Mouse (Mus musculus): Measurements from ENCODE around the gene Il17rd.

Gene Il17rd

DNA sequence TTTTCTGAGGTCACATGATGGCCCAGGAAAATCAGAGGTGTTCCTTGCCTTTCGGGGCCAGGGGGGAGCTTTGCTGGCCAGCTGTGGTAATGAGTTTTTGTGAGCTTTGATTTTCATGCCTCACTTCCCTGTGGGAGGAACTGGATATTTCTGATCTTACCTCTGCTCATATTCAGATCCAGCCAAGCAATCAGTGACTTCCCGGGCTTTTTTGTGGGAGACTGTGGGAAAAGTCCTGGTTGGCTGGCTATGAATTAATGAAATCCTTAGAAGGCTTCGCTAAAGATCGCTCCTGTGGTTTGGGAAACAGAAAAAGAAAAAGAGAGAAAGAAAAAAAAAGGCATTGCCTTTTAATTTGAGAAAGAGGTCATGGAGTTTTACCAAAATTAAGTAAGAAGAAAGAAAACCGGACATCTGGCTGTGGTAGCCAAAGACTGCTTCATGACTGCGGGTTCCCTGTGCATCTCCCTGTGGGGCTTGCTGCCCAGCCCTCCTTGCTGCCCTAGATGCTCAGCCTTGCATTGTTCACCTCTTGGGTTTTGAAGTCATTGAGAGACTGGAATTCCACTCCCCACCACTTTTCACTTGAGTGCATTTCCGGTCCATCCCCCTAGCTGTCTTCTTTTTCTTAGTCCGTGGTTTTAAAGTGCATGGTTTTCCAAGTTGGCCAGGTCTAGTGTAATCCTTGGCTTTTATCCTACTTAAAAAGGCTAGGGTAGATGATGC is 9.7 kb downstream of the Il17rd start:
- DNase-seq = no peak

DNA sequence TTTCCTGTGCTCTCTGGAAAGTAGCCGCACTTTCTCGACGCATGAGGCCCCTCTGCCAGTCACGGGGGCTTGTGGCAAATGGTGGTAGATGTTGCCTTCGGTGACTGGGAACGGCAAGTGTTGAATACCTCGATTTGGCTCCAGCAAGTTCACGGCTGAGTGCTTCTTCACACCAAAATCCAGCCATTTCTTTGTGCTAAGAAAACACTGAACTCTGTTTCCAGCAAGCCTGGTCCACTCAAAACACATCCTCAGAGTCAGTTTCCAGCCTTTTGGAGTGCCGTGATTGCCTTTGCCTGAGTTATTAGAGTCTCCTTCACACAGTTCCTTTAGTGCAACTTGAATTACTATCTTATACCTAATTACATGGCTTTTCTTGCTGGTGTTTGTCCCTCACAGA is 11.3 kb downstream of the Il17rd start:
- DNase-seq = no peak

DNA sequence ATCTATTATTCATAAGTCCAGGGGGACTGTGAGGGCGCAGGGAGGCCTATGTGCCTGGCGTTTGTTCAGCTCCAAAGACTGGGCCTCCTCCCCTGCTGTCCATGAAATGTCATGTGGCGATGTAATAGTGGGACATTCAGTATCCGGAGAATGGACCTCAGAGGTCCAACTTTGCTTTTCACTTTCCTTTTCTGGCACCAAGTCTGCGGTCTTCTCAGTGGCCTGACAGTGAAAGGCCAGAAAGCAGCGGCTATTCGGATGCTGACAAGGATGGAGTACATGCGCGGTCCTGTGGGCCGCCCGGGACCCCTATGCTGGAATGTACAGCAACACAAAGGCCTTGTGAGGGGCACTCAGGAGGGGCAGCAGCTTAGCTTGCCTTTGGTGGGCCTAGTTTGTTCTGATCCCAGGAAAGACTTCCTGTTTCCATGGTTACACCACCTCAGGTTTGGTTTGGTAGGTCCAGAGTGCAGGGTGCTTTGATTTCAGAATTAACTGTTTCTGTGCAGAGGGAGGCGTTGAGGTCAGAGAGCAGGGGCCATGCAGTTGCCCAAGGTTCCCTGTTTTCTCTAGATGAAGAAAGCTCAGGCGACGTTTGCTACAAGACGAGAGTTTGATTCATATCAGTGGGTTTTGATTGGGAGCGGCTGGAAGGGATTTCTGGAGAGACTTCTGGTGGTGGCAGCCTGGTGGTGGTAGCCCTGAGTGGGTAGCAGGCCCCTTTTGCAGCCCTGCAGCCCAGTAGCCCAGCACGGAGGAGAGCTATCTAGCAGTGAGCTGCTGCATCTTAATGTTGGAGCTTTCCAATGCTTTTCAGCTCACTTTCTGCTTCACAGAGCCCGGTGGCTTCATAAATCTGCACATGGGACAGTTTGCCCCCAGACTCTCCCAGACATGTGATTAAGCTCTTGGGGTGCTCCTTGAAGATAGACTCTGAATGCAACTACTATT is 12.1 kb downstream of the Il17rd start:
- DNase-seq = no peak

DNA sequence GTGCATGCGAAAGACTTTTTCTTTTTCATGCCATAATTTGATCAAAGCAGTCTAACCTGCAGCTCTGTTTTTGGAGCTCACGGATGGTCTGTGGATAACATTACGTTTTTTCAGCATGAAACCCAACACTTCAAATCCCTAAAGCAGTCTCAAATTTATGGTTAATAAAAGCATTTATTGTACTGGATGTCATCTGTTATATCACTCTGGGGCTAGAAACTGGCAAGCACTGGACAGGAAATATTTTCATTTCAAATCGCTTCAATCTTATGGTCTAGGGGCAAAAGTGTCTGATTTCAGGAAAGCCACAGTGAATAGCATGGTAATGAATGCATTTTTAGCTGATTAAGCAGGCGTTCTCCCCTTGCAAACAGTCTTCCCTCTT is 12.8 kb downstream of the Il17rd start:
- DNase-seq = no peak

DNA sequence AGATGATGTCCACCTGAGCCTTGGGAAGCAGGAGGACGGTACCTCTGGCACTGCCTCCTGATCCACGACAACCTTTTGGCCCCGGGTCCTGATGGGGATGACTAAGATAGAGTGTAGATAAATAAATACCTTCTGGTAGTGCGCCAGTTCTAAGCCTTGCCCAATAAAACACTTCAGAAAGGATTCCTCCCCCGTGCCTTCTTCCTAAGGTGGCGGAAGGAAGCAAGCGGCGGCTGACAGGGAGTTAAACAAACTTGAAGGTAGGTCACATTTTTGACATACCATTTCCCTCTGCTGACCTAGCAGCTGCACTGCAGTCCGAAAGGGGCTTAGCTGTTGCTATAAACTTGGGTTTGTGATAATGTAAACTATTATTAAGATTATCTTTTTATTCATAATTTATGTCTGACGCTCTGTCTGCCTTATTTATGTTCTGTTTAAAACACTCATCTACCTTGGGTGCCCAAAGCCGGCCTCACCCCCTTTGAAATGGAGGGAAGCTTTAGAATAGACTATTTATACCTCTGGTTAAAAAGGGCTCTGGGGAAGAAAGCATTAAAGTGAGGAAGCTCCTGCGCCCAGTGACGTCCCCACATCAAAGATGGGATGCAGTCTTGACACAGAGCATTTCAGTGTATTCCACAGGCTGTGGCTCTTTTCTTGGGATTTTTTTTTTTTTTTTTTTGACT is 19.9 kb downstream of the Il17rd start:
- DNase-seq = no peak

DNA sequence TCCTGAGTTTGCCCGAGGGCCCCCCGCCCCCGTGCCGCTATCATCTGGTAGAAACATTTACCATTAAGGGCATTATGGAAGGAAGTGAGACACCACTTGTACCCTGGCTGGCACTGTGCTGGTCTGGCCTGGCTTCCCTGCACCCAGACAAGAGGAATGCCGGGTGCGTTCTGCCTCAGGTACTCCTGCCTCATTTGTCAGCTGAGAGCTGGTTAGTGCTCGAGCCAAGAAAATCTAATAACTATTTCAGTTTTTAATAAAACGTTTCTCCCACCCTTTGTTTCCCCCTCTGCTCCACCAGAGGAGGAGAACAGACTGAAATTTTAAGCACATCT is 20.4 kb downstream of the Il17rd start:
- DNase-seq = no peak

DNA sequence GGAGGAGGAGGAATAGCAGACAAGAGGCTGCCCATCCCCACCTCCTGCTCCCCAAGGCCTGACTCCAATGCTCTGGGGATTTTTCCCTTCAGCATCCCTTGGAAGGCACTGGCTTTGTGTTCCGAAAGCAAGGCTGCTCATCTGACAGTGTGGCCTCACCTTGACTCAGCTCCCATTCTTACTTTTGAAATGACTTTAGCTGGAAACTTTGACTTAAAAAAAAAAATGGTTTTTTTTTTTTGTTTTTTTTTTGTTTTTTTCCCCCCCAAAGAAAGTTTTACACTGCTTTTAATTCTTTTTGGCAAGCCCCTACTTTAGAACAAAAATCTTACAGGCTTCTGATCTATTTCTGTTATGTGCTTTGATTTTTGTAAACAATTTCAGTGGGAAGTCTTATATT is 24.6 kb downstream of the Il17rd start:
- no peak for DNase-seq

DNA sequence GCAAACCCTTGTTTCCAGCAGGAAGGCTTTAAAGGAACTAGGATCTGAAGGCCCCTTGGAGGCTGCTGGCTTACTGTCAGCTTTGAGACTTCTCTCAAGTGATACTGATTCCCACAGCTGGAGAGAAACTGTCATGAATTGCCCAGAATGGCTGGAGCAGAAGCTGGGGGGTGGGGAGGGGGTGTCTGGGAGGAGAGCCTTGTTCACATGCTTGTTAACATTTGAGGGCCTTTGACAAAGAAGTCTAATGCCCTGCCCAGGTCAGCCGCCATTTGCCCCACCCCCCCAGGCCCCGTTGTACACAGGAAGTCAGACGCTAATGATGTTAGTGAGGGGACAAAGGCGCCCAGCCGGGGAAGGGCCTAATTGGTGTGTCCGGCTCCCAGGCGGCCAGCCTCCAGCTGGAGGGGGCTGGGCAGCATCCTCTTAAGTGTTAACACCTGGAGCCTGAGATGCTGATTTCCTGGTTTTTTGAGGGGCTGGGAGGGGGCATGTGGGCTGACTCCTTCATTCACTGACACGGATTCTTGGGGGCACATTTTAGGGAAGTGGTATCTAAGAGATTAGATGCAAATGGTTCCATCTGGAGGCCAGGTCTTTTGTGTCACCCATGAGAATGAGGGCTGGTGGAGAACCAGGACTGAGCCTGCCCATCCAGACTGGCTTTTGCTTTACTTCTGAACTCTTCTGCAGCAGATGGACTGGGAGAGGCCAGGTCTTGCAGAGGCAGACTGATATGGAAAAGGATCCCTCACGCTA is 27.6 kb downstream of the Il17rd start:
- no peak for DNase-seq

DNA sequence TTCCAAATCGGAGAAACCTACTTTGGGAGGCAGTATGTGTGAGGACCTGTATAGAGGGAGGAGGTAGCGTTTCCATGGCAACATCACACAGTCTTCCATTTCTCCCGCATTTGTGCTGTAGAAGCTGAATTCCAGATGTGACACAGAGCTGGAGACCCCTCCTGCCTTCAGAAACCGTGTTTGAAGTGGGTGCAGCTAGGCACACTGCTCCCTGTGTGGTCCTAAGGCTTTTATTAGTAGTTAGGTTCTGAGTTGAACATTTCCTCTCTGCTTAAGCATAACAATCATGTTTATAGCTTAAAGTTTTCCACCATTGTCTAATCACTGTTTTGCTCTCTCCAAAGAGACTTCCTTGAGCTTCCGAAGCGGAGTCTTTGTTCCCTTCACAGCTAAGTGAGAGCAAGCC is 29.1 kb downstream of the Il17rd start:
- no peak for DNase-seq

DNA sequence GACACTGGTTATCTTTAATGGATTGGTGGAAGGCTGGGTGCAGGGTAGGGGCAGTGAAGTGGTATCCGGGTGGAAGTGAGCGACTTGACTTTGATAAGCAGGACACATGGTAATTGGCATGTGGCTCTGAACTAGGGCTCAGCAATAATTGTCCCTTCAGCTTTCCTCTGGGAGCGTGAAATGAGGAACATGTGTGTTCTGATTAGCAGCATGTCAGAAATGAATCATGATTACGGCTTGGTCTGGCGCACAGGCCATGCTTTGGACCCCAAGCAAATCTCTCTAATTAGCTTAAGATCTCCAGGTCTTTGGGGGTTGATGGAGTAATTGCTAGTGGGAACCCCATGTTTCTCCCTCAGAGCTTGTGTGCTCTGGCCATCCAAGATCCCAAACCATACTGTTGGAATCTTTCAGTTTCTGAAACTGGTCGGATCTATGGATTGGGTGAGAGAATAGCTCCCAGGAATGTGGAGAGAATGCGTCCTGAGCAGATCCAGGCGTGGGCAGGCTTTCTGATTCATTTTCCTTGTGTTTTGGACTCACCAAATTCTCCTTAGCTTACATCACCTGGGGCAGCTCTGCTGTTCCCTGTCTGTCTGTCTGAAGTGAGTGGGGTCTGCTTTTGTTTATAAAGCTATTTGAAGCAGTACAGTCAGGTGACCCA is 30.8 kb downstream of the Il17rd start:
- DNase-seq = no peak

DNA sequence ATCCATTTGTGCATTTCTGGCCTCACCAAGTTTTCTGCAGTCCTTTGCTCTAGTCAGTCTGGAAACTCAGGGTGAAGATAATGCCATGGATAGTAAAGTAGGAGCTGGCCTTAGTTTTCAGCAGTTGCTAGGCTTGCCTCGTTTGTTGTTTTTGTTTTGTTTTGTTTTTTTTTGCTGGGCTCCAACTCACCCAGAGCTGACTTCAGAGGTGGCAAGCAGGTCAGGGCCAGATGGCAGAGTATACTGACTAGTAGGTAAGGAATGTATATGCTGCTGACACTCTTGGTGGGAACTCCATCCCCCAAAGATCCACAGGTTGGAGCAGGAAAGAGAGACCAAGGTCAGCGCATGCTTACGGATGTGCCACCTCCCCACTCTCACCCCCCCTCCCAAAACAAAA is 31.4 kb downstream of the Il17rd start:
- DNase-seq = no peak

DNA sequence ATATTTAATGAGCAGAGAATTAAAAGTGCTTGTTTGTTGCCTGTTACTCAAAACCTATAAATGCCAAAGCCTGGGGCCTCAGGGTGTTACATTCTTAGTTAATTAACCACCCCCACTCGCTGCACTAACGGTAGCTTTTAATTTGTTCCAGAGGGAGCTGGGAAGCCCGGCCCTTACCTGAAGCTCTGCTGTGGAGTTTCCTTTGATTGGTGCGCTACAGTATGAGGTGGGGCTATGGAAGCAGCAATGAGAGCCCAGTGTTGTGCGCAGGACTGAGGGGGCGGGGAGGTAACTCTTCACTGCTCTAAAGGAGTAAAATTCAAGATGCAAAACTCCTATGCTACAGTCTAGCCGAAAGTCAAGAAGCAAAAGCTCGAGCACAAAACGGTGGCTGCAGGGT is 32.0 kb downstream of the Il17rd start:
- DNase-seq = no peak

DNA sequence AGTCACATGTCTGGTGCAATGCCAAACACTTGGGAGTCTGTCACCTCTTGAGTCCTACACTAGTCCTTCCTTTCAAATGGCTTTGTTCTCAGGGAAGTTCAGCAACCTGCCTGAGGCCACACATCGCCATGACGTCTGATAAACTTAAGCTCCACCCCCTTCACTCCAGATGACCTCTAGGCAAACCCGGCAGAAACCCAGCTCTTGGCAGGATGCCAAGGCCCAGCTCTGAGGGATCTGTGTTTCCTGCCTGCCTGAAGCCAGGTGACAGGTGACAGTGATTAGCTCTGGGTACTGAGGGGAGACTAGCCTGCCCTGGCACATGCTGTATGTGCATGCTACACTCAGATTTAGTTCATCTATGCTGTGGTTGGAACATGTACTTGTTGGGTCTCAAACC is 33.2 kb downstream of the Il17rd start:
- no peak for DNase-seq

DNA sequence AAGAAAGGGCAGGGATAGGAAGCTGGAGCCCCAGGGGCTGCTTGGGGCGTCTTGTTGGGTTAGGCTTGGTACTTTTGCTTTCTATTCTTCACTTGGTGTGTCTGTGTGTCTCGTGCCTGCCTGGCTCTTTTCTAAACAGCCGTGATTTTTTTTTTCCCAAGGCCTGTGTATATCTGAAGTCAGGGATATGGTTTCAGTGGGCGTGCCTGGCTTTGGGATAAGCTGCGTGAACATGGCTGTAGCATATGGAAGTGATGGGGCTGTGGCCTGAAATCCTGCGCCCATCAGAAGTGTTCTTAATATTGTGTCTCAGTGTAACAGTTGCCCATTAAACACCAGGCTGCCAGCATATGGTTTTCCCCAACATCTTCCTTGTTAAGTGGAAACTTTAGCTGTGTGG is 36.3 kb downstream of the Il17rd start:
- no peak for DNase-seq

DNA sequence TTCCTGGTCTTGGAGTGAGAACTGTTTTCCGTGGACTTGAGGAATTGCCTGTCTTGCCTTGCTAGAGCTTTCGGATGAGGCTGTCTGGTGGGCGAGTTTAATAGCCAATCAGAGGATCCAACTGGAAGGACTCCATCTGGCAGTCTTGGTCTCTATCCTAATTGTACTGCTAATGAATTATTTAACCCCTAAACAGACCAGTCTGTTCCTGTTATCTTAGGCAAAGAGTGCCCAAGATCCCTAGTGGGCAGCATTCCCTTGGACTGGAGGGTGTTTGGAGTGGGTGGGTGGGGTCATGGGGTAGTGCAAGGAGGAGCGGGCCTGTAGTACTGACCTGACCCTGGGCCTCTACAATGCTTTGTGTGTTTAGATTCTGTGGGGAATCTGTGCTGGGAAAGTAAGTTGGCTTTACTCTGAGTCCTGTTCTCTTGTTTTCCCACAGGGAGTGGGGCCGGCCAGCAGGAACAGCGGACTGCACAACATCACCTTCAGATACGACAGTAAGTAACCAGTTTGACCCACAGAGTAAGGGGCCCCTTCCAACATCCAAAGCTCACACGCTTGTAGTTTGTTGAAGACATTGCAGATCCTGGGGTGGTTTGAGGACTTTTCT is 37.3 kb downstream of the Il17rd start:
- DNase-seq = no peak

DNA sequence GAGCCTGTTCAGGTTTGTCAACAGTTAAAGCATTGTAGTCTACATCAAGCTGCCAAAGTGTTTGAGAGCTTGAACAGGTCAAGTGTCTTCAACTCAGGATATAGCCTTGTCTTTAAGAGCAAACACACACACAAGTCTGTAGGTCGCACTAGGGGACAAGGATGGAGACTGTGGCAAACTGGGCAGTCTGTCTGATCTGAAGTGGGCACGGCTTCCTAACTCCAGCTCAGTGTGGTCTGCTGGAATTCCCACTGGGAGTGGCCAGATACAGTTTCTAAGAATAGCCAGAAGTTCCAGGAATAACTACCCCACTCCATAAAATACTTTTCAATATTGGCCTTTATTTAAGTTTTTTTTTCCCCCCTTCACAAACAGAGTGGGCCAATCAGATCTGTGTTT is 37.8 kb downstream of the Il17rd start:
- no peak for DNase-seq

DNA sequence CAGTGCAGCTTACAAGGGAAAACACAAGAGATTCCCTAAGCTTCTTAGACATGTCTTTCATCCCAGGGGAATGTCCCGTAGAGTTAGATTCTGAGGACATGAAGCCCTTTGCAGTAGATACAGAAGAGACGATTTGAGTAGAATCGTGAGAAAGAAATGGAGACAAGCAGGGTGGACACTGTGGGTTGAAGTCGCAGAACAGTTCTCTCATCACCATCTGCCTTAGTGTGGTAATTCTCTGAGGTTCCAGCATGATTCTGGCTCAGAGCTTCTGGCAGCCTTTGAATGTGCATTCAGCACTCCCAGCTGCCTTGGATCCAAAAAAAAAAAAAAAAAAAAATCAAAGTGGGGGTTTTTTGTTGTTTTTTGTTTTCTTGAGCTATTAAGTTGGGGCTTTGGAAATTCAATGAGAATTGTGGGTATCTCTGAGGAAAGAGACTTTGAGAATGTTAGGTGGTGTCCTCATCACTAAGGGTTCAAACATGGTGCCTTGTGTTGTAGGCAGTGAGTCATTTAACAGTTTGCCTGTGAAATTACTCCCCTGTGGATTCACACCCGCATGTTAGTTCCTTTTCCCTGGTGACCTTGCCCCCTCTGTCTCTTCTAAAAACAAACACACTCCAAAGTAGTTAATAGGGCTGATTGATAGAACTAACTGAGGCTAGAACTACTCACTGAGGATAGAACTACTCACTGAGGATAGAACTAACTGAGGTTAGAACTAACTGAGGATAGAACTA is 43.0 kb downstream of the Il17rd start:
- DNase-seq = no peak

DNA sequence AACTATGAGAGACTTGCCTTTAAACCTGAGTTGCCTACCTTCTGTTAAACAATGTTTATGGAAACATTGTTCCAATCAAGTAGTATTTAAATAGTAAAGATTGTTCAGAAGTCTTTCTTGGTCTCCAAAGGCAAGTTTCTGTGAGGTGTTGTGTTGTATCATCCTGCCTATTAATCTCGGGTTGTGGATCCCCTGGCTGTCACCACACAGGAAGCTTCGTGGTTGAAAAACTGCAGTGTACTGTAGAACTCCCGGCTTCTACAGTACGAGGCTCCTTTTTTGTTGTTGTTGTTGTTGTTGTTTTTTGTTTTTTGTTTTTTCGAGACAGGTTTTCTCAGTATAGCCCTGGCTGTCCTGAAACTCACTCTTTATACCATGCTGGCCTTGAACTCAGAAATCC is 46.7 kb downstream of the Il17rd start:
- DNase-seq = no peak

DNA sequence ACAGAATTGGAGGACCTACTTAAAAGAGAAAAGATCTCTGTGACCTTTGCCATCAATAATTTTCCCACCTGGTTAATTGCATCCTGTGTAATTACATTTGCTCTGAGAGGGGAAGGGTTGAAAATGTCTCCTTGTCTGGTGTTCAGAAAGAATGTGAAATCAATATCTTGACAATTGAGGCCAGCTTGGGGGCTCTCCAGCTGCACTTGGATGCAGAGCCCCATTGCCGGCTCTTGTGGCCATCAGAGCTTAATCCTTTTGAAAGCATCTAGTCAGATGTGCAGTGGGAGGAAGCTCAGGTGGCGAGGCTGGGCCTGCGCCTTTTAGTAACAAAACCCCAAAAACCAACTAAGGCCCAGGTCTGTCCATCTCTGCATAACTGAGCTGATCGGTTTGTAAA is 47.3 kb downstream of the Il17rd start:
- DNase-seq = no peak

DNA sequence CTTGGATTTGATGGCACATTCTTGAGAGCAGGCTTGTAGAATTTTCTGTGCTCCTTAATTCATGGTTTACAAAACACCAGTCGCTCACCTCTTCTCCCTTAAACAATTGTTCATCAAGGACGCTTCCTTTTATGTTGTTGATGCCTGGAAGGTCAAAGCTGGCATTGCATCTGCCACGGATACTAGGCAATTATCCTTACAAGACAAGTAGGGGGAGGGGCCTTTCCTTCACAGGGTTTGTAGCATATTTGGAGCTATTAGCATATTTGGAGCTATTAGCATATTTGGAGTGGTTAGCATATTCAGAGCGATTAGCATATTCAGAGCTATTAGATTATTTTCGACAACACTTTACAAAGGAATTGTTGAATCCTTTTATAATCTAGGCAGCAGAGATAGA is 55.5 kb downstream of the Il17rd start:
- DNase-seq = no peak

DNA sequence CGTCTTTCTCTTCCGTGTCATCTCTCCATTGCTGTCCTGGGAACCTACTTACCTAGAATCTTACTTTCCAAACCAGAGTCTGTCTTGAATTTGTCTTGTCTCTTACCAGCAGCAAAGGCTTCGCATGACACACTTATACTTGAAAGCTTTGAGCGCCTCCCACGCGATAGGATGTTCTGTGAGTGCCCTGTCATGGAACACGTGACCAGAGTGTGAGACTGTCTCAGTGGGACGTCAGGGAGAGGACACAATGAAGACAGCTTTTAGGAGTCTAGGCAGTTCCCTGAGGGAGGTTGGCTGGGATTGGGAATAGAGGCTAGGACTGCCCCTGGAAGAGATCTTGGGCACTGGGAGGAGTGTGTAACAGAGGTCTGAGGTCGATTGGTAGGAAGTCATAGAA is 57.4 kb downstream of the Il17rd start:
- no peak for DNase-seq
